Mouse (Mus musculus): ENCODE measurements around the gene Cfap54. TPM values are rescaled to one million over a fixed set of nuclear protein-coding genes. Genes with fewer than 3 reads are reported as not detected.

Gene Cfap54
- polyA plus RNA-seq, 1 experiment = not detected

DNA sequence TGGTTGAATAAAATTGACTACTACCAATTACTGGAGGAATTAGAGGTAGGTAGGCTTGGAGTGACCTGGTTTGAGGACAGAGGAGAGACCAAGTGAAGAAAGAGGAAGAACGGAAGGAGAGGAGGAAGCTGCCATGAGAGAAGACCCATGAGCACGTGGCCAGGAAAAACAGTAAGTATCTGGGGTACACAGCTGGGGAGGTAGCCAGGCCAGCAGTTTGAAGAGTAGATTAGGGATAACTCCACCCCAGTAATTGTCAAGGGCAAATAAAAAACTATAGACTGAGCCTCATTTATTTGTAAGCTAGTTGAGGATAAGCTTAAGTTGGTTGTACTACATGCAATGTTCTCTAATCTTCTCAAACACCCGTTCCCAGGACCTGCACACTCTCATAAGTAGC, 116.3 kb downstream of the Cfap54 start:
- 83% methylated on average over 3 of the region's 3 CpGs for WGBS
- no peaks in the 10 kb centered on the region for H3K4me1 ChIP-seq (ENCODE audit: control insufficient read depth, insufficient read depth, low read length)
- H3K27ac ChIP-seq (ENCODE audit: insufficient read depth, low read depth, low read length) = no peak overlapping the region
- TF ChIP-seq CTCF (IDR thresholded peaks at IDR 0.05; ENCODE audit: insufficient read depth, low read depth, low read length) = no peak
- no peak for TF ChIP-seq POLR2A (IDR thresholded peaks at IDR 0.05; ENCODE audit: insufficient read depth, low read depth, low read length)
- no peak overlapping the region for H3K4me3 ChIP-seq (ENCODE audit: insufficient read depth, low read depth, low read length)

DNA sequence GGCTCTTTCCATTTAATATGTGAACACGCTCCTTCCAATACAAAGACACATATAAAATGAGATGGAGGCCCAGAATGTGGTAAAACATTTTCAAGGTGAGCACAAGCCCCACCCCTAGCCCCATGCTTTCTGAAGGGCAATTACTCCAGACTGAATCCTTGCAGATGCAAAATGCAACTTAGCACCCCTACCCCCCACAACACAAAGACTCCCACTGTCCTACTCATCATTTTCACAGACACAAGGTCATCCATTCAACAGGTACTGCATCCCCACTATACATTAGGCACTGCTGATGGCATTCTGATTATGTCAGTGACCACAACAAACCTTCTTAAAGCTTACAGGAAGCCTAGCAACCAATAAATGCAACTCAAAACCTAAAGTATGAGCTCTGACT, 131.4 kb downstream of the Cfap54 start:
- Histone ChIP-seq H3K27ac (ENCODE audit: insufficient read depth, low read depth, low read length) (no peak overlapping the region), H3K4me1 (ENCODE audit: control insufficient read depth, insufficient read depth, low read length) (no peaks in the 10 kb centered on the region), H3K4me3 (ENCODE audit: insufficient read depth, low read depth, low read length) (no peak overlapping the region)
- 79% methylated on average over 1 of the region's 1 CpGs for WGBS
- TF ChIP-seq CTCF (IDR thresholded peaks at IDR 0.05; ENCODE audit: insufficient read depth, low read depth, low read length) = no peak
- TF ChIP-seq POLR2A (IDR thresholded peaks at IDR 0.05; ENCODE audit: insufficient read depth, low read depth, low read length) = no peak

DNA sequence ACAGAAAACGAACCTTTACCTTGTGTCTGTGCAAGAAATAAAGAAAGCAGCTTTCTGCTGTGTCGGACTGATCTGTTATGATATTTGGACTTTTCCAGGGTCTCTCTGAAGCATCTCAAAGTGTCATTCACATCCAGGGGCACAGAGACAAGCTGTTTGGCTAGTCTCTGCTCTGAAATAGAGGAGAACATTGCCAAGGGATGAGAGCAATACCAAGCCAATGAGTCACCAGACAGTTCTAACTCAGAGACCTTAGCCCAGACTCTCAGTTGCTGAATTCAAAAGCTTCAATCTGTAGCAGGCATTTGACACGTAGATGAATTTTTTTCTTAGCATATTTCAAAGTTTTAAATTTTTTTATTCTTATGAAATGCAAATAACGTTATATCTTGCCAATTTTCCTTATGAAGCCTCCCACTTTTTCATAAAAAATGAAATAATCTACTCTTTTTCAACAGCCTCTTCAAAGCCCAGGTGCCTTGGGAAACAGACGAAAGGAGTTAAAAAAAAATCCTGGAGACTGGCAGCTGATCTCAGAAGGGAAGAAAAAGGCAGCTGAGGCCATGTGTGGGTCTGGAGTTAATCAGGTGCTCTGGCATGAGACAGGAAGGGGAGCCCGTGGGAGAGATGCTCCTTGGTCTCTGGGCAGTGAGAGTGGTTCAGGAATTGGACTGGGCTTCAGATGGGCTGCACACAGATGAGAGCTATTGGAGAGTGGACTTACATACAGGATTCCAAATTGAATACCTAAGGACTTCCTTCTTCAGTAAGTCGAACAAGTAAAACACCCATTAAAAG, 138.4 kb downstream of the Cfap54 start:
- H3K4me1 ChIP-seq (ENCODE audit: control insufficient read depth, insufficient read depth, low read length) = no peaks in the 10 kb centered on the region
- H3K4me3 ChIP-seq (ENCODE audit: insufficient read depth, low read depth, low read length) = no peak overlapping the region
- TF ChIP-seq POLR2A (IDR thresholded peaks at IDR 0.05; ENCODE audit: insufficient read depth, low read depth, low read length) = no peak
- TF ChIP-seq CTCF (IDR thresholded peaks at IDR 0.05; ENCODE audit: insufficient read depth, low read depth, low read length) = no peak
- WGBS = 87% methylated on average over 7 of the region's 7 CpGs
- H3K27ac ChIP-seq (ENCODE audit: insufficient read depth, low read depth, low read length) = no peak overlapping the region

DNA sequence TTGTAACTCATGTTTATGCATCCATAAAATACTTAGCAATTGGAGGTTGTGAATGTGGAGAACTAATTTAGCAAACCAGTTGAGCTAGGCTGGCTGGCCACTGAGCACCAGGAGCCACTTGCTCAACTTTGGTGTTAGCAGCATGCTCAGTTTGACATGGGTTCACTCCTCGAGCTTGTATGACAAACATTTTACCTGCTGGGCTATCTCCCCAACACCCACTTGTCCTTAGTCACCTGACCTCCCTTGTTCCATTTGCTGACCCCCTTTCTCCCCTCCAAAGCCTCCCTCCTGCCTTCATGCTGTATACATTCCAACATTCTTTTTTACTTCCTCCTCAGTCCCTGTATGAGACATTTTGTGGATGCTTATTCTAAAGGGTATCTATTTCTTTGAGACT, 139.8 kb downstream of the Cfap54 start:
- TF ChIP-seq POLR2A (IDR thresholded peaks at IDR 0.05; ENCODE audit: insufficient read depth, low read depth, low read length) (no peak), CTCF (IDR thresholded peaks at IDR 0.05; ENCODE audit: insufficient read depth, low read depth, low read length) (no peak)
- Histone ChIP-seq H3K27ac (ENCODE audit: insufficient read depth, low read depth, low read length) (no peak overlapping the region), H3K4me3 (ENCODE audit: insufficient read depth, low read depth, low read length) (no peak overlapping the region), H3K4me1 (ENCODE audit: control insufficient read depth, insufficient read depth, low read length) (no peaks in the 10 kb centered on the region)
- 77% methylated on average over 1 of the region's 1 CpGs for WGBS

DNA sequence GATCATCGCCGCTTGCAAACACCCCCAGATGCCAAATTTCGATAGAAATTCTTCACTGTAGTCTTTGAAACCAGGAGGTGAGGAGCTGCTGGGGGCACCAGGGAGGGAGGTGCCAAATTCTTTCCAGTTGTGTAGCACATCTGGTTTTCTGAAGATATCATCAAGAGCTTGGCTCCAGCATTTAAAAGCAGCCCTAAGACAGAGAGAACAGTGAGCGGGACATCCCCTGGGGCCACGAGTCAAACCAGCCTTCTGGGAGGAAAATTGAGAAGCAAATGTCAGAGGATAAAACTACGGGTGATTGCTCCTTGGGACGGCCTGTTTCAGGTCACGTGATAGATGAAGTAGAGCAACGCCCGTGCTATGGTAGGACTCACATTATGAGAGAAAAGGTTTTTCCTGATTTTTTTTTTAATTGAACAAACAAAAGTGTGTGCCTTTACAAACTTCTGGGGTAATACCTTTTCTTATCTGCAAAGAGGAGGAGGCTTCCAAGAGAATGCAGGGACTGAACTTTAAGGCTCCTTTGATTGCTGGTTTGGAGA, 143.6 kb downstream of the Cfap54 start:
- Histone ChIP-seq H3K27ac (ENCODE audit: insufficient read depth, low read depth, low read length) (no peak overlapping the region), H3K4me3 (ENCODE audit: insufficient read depth, low read depth, low read length) (no peak overlapping the region), H3K4me1 (ENCODE audit: control insufficient read depth, insufficient read depth, low read length) (no peaks in the 10 kb centered on the region)
- no peak for TF ChIP-seq CTCF (IDR thresholded peaks at IDR 0.05; ENCODE audit: insufficient read depth, low read depth, low read length)
- TF ChIP-seq POLR2A (IDR thresholded peaks at IDR 0.05; ENCODE audit: insufficient read depth, low read depth, low read length) = no peak
- WGBS = 85% methylated on average over 10 of the region's 10 CpGs

DNA sequence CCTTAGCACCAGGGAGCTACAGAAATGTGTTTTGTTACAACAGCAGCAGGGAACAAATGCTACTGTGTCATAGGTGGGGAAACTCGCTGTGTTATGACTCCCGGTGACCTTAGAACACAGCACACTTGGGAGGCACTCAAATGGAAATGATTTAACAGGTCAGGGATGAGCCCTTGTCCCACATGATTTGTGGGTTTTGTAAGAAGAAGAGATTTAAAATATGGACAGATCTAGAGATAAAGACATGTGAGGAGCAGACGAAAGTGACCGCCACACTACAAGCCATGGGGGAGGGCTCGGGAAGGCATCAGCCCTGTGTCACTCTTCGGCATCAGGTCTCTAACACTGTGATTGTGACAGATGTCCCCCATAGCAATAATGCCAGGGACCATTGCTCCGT, 144.3 kb downstream of the Cfap54 start:
- TF ChIP-seq CTCF (IDR thresholded peaks at IDR 0.05; ENCODE audit: insufficient read depth, low read depth, low read length) (no peak), POLR2A (IDR thresholded peaks at IDR 0.05; ENCODE audit: insufficient read depth, low read depth, low read length) (no peak)
- Histone ChIP-seq H3K4me3 (ENCODE audit: insufficient read depth, low read depth, low read length) (no peak overlapping the region), H3K27ac (ENCODE audit: insufficient read depth, low read depth, low read length) (no peak overlapping the region), H3K4me1 (ENCODE audit: control insufficient read depth, insufficient read depth, low read length) (no peaks in the 10 kb centered on the region)
- WGBS = 90% methylated on average over 7 of the region's 7 CpGs

DNA sequence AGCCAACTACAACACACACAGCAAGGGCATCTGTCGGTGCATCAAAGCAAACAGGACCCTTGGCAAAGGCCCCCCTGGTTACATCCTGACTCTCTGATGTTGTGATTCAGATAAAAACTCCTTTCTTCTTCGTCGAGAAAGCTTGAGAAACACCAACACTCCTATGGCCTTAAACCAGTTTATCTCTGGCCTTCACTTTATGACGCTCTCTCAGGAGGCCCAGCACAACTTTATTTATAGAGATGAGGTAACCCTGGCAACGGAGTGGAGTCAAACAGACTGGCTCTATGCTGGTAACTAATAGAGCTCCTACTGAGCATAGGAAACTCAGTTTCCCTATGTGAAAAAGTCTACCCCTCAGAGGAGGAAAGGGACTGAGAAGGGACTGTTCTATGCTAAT, 146.9 kb downstream of the Cfap54 start:
- WGBS = 36% methylated on average over 5 of the region's 5 CpGs
- TF ChIP-seq POLR2A (IDR thresholded peaks at IDR 0.05; ENCODE audit: insufficient read depth, low read depth, low read length) (no peak), CTCF (IDR thresholded peaks at IDR 0.05; ENCODE audit: insufficient read depth, low read depth, low read length) (no peak)
- no peak overlapping the region for H3K27ac ChIP-seq (ENCODE audit: insufficient read depth, low read depth, low read length)
- no peaks in the 10 kb centered on the region for H3K4me1 ChIP-seq (ENCODE audit: control insufficient read depth, insufficient read depth, low read length)
- no peak overlapping the region for H3K4me3 ChIP-seq (ENCODE audit: insufficient read depth, low read depth, low read length)

DNA sequence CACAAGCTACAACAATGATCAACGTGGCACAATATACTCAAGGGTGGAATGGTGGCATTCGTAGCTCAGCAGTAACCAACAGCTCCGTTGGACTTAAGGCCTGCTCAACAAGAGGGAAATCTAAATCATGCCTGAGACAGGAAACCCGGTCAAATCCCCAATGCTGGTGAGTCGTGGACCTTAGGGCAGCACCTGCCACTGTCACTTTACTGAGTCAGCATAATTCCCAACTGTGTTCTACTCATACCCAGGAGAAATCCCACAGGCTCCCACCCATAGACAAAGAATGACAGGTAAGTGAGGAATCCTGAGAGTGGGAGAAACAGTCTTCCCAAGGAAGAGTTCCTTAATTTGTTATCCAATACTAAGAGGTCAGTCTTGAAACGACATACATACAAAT, 147.8 kb downstream of the Cfap54 start:
- TF ChIP-seq CTCF (IDR thresholded peaks at IDR 0.05; ENCODE audit: insufficient read depth, low read depth, low read length) (no peak), POLR2A (IDR thresholded peaks at IDR 0.05; ENCODE audit: insufficient read depth, low read depth, low read length) (no peak)

DNA sequence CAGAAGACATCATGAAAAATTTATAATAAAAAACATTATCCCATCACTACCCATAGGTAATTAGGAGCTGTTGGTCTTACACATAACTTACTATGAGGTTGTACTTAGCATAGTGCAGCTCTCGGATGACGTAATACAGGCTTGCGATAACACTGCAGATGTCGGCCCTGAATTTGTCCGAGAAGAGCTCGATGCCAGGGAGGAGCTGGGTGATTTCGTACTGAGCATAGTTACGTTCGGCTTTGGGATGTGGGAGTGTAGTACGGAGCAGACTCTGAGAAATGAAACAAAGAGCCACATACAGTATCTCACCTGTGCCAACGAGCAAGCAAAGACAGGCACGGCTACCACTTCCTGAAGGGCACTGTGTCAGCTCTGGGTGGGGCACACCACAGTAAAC, 149.0 kb downstream of the Cfap54 start:
- peaks cover 2% of the 10 kb centered on the region; the same call in 1 of the 2 replicates for H3K4me1 ChIP-seq (ENCODE audit: control insufficient read depth, insufficient read depth, low read length)
- no peak for TF ChIP-seq CTCF (IDR thresholded peaks at IDR 0.05; ENCODE audit: insufficient read depth, low read depth, low read length)
- no peak for TF ChIP-seq POLR2A (IDR thresholded peaks at IDR 0.05; ENCODE audit: insufficient read depth, low read depth, low read length)
- no peak overlapping the region for H3K27ac ChIP-seq (ENCODE audit: insufficient read depth, low read depth, low read length)
- no peak overlapping the region for H3K4me3 ChIP-seq (ENCODE audit: insufficient read depth, low read depth, low read length)
- WGBS = 78% methylated on average over 12 of the region's 12 CpGs

More for the DNA sequence above, 147.8 kb downstream of the Cfap54 start:
- H3K4me1 ChIP-seq (ENCODE audit: control insufficient read depth, insufficient read depth, low read length) = no peaks in the 10 kb centered on the region
- H3K4me3 ChIP-seq (ENCODE audit: insufficient read depth, low read depth, low read length) = no peak overlapping the region
- H3K27ac ChIP-seq (ENCODE audit: insufficient read depth, low read depth, low read length) = no peak overlapping the region
- WGBS = 85% methylated on average over 6 of the region's 6 CpGs
